Mouse (Mus musculus): Measurements from ENCODE around the gene Proca1. TPM values are rescaled to one million over a fixed set of nuclear protein-coding genes. Genes with fewer than 3 reads are reported as not detected.

Gene Proca1
- polyA plus RNA-seq, 1 experiment from 2014 or later = 1.9 TPM

GRCm38 (mm10) chr11:78204287-78204686 lies 11.1 kb downstream of the Proca1 start:
- no peaks in the 10 kb centered on the region for H3K27me3 ChIP-seq
- WGBS = 89% methylated on average over 6 of the region's 6 CpGs
- no peaks in the 10 kb centered on the region for H3K9me3 ChIP-seq
- H3K4me1 ChIP-seq (replicated peaks) = no peaks in the 10 kb centered on the region
- ATAC-seq (ENCODE audit: insufficient number of reproducible peaks, insufficient read depth, low FRiP score, low TSS enrichment, low read depth) = no peak
- no peak overlapping the region for H3K4me3 ChIP-seq (replicated peaks)
- peaks cover 64% of the 10 kb centered on the region for H3K36me3 ChIP-seq
- H3K9ac ChIP-seq (replicated peaks) = no peak overlapping the region
- H3K4me2 ChIP-seq = no peak overlapping the region
- H3K27ac ChIP-seq = no peak overlapping the region

GRCm38 (mm10) chr11:78205361-78206206 lies 12.4 kb downstream of the Proca1 start:
- WGBS = 71% methylated on average over 13 of the region's 13 CpGs
- Histone ChIP-seq H3K9me3 (no peaks in the 10 kb centered on the region), H3K4me2 (no peak overlapping the region), H3K36me3 (peaks cover 77% of the 10 kb centered on the region), H3K4me3 (replicated peaks) (no peak overlapping the region), H3K9ac (replicated peaks) (no peak overlapping the region), H3K27me3 (no peaks in the 10 kb centered on the region), H3K27ac (0 out of 2 replicates have a peak overlapping the region, but pooled peaks have one; percentile 56), H3K4me1 (replicated peaks) (no peaks in the 10 kb centered on the region)
- ATAC-seq (ENCODE audit: insufficient number of reproducible peaks, insufficient read depth, low FRiP score, low TSS enrichment, low read depth) = no peak

GRCm38 (mm10) chr11:78207190-78207589 lies 14.0 kb downstream of the Proca1 start:
- WGBS = 89% methylated on average over 7 of the region's 7 CpGs
- H3K9ac ChIP-seq (replicated peaks) = no peak overlapping the region
- H3K36me3 ChIP-seq = peaks cover 93% of the 10 kb centered on the region
- no peaks in the 10 kb centered on the region for H3K27me3 ChIP-seq
- no peak overlapping the region for H3K4me2 ChIP-seq
- no peaks in the 10 kb centered on the region for H3K9me3 ChIP-seq
- H3K4me1 ChIP-seq (replicated peaks) = no peaks in the 10 kb centered on the region
- ATAC-seq (ENCODE audit: insufficient number of reproducible peaks, insufficient read depth, low FRiP score, low TSS enrichment, low read depth) = no peak
- H3K27ac ChIP-seq = no peak overlapping the region
- no peak overlapping the region for H3K4me3 ChIP-seq (replicated peaks)

GRCm38 (mm10) chr11:78209886-78210285 lies 16.7 kb downstream of the Proca1 start:
- H3K9me3 ChIP-seq = no peaks in the 10 kb centered on the region
- H3K36me3 ChIP-seq = peaks cover 100% of the 10 kb centered on the region
- H3K27ac ChIP-seq = no peak overlapping the region
- H3K4me1 ChIP-seq (replicated peaks) = no peaks in the 10 kb centered on the region
- H3K4me2 ChIP-seq = no peak overlapping the region
- no peaks in the 10 kb centered on the region for H3K27me3 ChIP-seq
- H3K9ac ChIP-seq (replicated peaks) = no peak overlapping the region
- no peak for ATAC-seq (ENCODE audit: insufficient number of reproducible peaks, insufficient read depth, low FRiP score, low TSS enrichment, low read depth)
- WGBS = 84% methylated on average over 6 of the region's 6 CpGs
- no peak overlapping the region for H3K4me3 ChIP-seq (replicated peaks)

- ATAC-seq (ENCODE audit: insufficient number of reproducible peaks, insufficient read depth, low FRiP score, low TSS enrichment, low read depth) = no peak
- H3K4me3 ChIP-seq (replicated peaks) = no peak overlapping the region
- peaks cover 100% of the 10 kb centered on the region for H3K36me3 ChIP-seq
- H3K4me1 ChIP-seq (replicated peaks) = no peaks in the 10 kb centered on the region
- no peak overlapping the region for H3K27ac ChIP-seq
- 66% methylated on average over 7 of the region's 7 CpGs for WGBS
- no peaks in the 10 kb centered on the region for H3K27me3 ChIP-seq
- H3K9ac ChIP-seq (replicated peaks) = no peak overlapping the region
- H3K9me3 ChIP-seq = no peaks in the 10 kb centered on the region
- H3K4me2 ChIP-seq = no peak overlapping the region
Measured at GRCm38 (mm10) chr11:78210615-78211014, 17.4 kb downstream of the Proca1 start.

- Histone ChIP-seq H3K4me3 (replicated peaks) (no peak overlapping the region), H3K4me2 (no peak overlapping the region), H3K36me3 (peaks cover 100% of the 10 kb centered on the region), H3K27me3 (no peaks in the 10 kb centered on the region), H3K27ac (no peak overlapping the region), H3K9me3 (no peaks in the 10 kb centered on the region), H3K9ac (replicated peaks) (no peak overlapping the region), H3K4me1 (replicated peaks) (no peaks in the 10 kb centered on the region)
- ATAC-seq (ENCODE audit: insufficient number of reproducible peaks, insufficient read depth, low FRiP score, low TSS enrichment, low read depth) = no peak
- WGBS = 88% methylated on average over 5 of the region's 5 CpGs
Measured at GRCm38 (mm10) chr11:78211513-78211912, 18.3 kb downstream of the Proca1 start.

- 95% methylated on average over 14 of the region's 14 CpGs for WGBS
- Histone ChIP-seq H3K27me3 (no peaks in the 10 kb centered on the region), H3K27ac (no peak overlapping the region), H3K36me3 (peaks cover 99% of the 10 kb centered on the region), H3K9ac (replicated peaks) (no peak overlapping the region), H3K4me1 (replicated peaks) (no peaks in the 10 kb centered on the region), H3K9me3 (no peaks in the 10 kb centered on the region), H3K4me3 (replicated peaks) (no peak overlapping the region), H3K4me2 (no peak overlapping the region)
- ATAC-seq (ENCODE audit: insufficient number of reproducible peaks, insufficient read depth, low FRiP score, low TSS enrichment, low read depth) = no peak
Measured at GRCm38 (mm10) chr11:78213086-78213817, 20.1 kb downstream of the Proca1 start.

GRCm38 (mm10) chr11:78215709-78216317 lies 22.6 kb downstream of the Proca1 start:
- Histone ChIP-seq H3K4me2 (no peak overlapping the region), H3K4me1 (replicated peaks) (no peaks in the 10 kb centered on the region), H3K27ac (no peak overlapping the region), H3K36me3 (peaks cover 98% of the 10 kb centered on the region), H3K9ac (replicated peaks) (no peak overlapping the region), H3K27me3 (no peaks in the 10 kb centered on the region), H3K4me3 (replicated peaks) (no peak overlapping the region), H3K9me3 (no peaks in the 10 kb centered on the region)
- no peak for ATAC-seq (ENCODE audit: insufficient number of reproducible peaks, insufficient read depth, low FRiP score, low TSS enrichment, low read depth)
- WGBS = 87% methylated on average over 11 of the region's 11 CpGs

GRCm38 (mm10) chr11:78223586-78223985 lies 30.4 kb downstream of the Proca1 start:
- no peak overlapping the region for H3K4me2 ChIP-seq
- WGBS = 92% methylated on average over 4 of the region's 4 CpGs
- no peaks in the 10 kb centered on the region for H3K4me1 ChIP-seq (replicated peaks)
- no peak overlapping the region for H3K27ac ChIP-seq
- H3K9me3 ChIP-seq = no peaks in the 10 kb centered on the region
- no peaks in the 10 kb centered on the region for H3K27me3 ChIP-seq
- peaks cover 97% of the 10 kb centered on the region for H3K36me3 ChIP-seq
- no peak for ATAC-seq (ENCODE audit: insufficient number of reproducible peaks, insufficient read depth, low FRiP score, low TSS enrichment, low read depth)
- no peak overlapping the region for H3K4me3 ChIP-seq (replicated peaks)
- no peak overlapping the region for H3K9ac ChIP-seq (replicated peaks)

- Histone ChIP-seq H3K27me3 (no peaks in the 10 kb centered on the region), H3K9ac (replicated peaks) (no peak overlapping the region), H3K27ac (no peak overlapping the region), H3K9me3 (no peaks in the 10 kb centered on the region), H3K36me3 (peaks cover 95% of the 10 kb centered on the region), H3K4me3 (replicated peaks) (no peak overlapping the region), H3K4me2 (no peak overlapping the region), H3K4me1 (replicated peaks) (no peaks in the 10 kb centered on the region)
- WGBS = 91% methylated on average over 6 of the region's 6 CpGs
- ATAC-seq (ENCODE audit: insufficient number of reproducible peaks, insufficient read depth, low FRiP score, low TSS enrichment, low read depth) = no peak
Measured at GRCm38 (mm10) chr11:78231518-78231917, 38.3 kb downstream of the Proca1 start.

GRCm38 (mm10) chr11:78240193-78240857 lies 47.1 kb downstream of the Proca1 start:
- H3K4me3 ChIP-seq (replicated peaks) = no peak overlapping the region
- peaks cover 40% of the 10 kb centered on the region for H3K36me3 ChIP-seq
- H3K27ac ChIP-seq = no peak overlapping the region
- peaks cover 14% of the 10 kb centered on the region for H3K4me1 ChIP-seq (replicated peaks)
- H3K9ac ChIP-seq (replicated peaks) = no peak overlapping the region
- no peaks in the 10 kb centered on the region for H3K27me3 ChIP-seq
- no peak for ATAC-seq (ENCODE audit: insufficient number of reproducible peaks, insufficient read depth, low FRiP score, low TSS enrichment, low read depth)
- no peak overlapping the region for H3K4me2 ChIP-seq
- WGBS = 89% methylated on average over 9 of the region's 9 CpGs
- no peaks in the 10 kb centered on the region for H3K9me3 ChIP-seq
